Mouse (Mus musculus) cortical plate, adult 2 months (tissue): ENCODE measurements at regions not wholly inside any gene's neighbourhood (a gene's known extent, or its start where the extent isn't known, plus 50 kb on each side); places are given as distances from the start of the nearest gene placed in this dataset.

ENCODE experiments used
- H3K27ac ChIP-seq: fragments of 200-500 bp; 2 replicates; pipeline ENCODE4 v1.5.1; 2012; ENCODE audit warnings: low read length, control low read depth, inconsistent platforms; ENCODE audit not compliant: insufficient read depth
- H3K4me1 ChIP-seq: fragments of 200-500 bp; 2 replicates; pipeline ENCODE4 v1.6.1; 2011; ENCODE audit warnings: low read length; ENCODE audit not compliant: control insufficient read depth, insufficient read depth
- H3K4me3 ChIP-seq: fragments of 200-500 bp; 2 replicates; pipeline ENCODE4 v1.5.1; 2011; ENCODE audit warnings: mild to moderate bottlenecking, low read length, control low read depth; ENCODE audit not compliant: insufficient read depth
- CTCF ChIP-seq: fragments of 200-500 bp; IDR thresholded peaks from 2 replicates; pipeline ENCODE4 v1.5.1; 2011; ENCODE audit warnings: mild to moderate bottlenecking, control low read depth, low read length; ENCODE audit not compliant: insufficient read depth; ENCODE audit errors: extremely low read depth
- POLR2A ChIP-seq: fragments of 200-500 bp; IDR thresholded peaks from 2 replicates; pipeline ENCODE4 v1.6.1; 2011; ENCODE audit warnings: mild to moderate bottlenecking, low read length, control low read depth; ENCODE audit not compliant: insufficient read depth; ENCODE audit errors: extremely low read depth

GRCm38 (mm10) chr4:140432101-140432500, 185.5 kb upstream of the Igsf21 start:
- TF ChIP-seq CTCF (no peak), POLR2A (no peak)
- no peak overlapping the region for H3K27ac ChIP-seq

GRCm38 (mm10) chr4:140427039-140427438, 180.5 kb upstream of the Igsf21 start:
- no peak for TF ChIP-seq CTCF
- TF ChIP-seq POLR2A, result no peak
- H3K27ac ChIP-seq, result no peak overlapping the region
- H3K4me3 ChIP-seq, result no peak overlapping the region
- H3K4me1 ChIP-seq, result no peaks in the 10 kb centered on the region

More at GRCm38 (mm10) chr4:140432101-140432500, 185.5 kb upstream of the Igsf21 start:
- no peak overlapping the region for H3K4me3 ChIP-seq
- no peaks in the 10 kb centered on the region for H3K4me1 ChIP-seq

- TF ChIP-seq CTCF (no peak), POLR2A (no peak)
- Histone ChIP-seq H3K4me1 (no peaks in the 10 kb centered on the region), H3K27ac (no peak overlapping the region), H3K4me3 (no peak overlapping the region)
Observed at GRCm38 (mm10) chr4:140423791-140424190, 177.2 kb upstream of the Igsf21 start.

GRCm38 (mm10) chr4:140421926-140422585, 175.5 kb upstream of the Igsf21 start:
- TF ChIP-seq CTCF, result no peak
- TF ChIP-seq POLR2A, result no peak
- H3K4me3 ChIP-seq, result no peak overlapping the region
- no peak overlapping the region for H3K27ac ChIP-seq
- H3K4me1 ChIP-seq, result no peaks in the 10 kb centered on the region

GRCm38 (mm10) chr4:140419720-140420412, 173.3 kb upstream of the Igsf21 start:
- Histone ChIP-seq H3K4me3 (no peak overlapping the region), H3K27ac (no peak overlapping the region), H3K4me1 (no peaks in the 10 kb centered on the region)
- TF ChIP-seq CTCF, result no peak
- no peak for TF ChIP-seq POLR2A

- Histone ChIP-seq H3K4me1 (no peaks in the 10 kb centered on the region), H3K27ac (no peak overlapping the region), H3K4me3 (no peak overlapping the region)
- TF ChIP-seq CTCF (no peak), POLR2A (no peak)
Observed at GRCm38 (mm10) chr4:140412312-140412930, 165.8 kb upstream of the Igsf21 start.

- H3K4me3 ChIP-seq, result no peak overlapping the region
- H3K27ac ChIP-seq, result no peak overlapping the region
- no peak for TF ChIP-seq CTCF
- no peak for TF ChIP-seq POLR2A
- no peaks in the 10 kb centered on the region for H3K4me1 ChIP-seq
Observed at GRCm38 (mm10) chr4:140408446-140408845, 161.9 kb upstream of the Igsf21 start.

- no peaks in the 10 kb centered on the region for H3K4me1 ChIP-seq
- no peak overlapping the region for H3K4me3 ChIP-seq
- H3K27ac ChIP-seq, result no peak overlapping the region
- no peak for TF ChIP-seq POLR2A
Observed at GRCm38 (mm10) chr4:140406913-140407312, 160.3 kb upstream of the Igsf21 start.

GRCm38 (mm10) chr4:140405993-140406881, 159.7 kb upstream of the Igsf21 start:
- Histone ChIP-seq H3K27ac (no peak overlapping the region), H3K4me1 (no peaks in the 10 kb centered on the region), H3K4me3 (no peak overlapping the region)
- no peak for TF ChIP-seq POLR2A
- TF ChIP-seq CTCF, result peak; percentile 40

- H3K27ac ChIP-seq, result no peak overlapping the region
- no peak for TF ChIP-seq POLR2A
- no peak for TF ChIP-seq CTCF
- no peak overlapping the region for H3K4me3 ChIP-seq
- no peaks in the 10 kb centered on the region for H3K4me1 ChIP-seq
Observed at GRCm38 (mm10) chr4:140405427-140405826, 158.8 kb upstream of the Igsf21 start.
